Mouse (Mus musculus) layer of hippocampus, adult 9-10 months (tissue): Measurements from ENCODE around the gene Cdh1.
"Not testable (repeated sequence)": the region's sequence is repeated elsewhere in the genome, so short reads cannot be mapped to it uniquely, and the experiment has no call there.

Experiments used
- DNase-seq: peaks from one replicate; pipeline ENCODE4 v3.0.0; 2022; ENCODE audit warnings: low spot score

Gene Cdh1

DNA sequence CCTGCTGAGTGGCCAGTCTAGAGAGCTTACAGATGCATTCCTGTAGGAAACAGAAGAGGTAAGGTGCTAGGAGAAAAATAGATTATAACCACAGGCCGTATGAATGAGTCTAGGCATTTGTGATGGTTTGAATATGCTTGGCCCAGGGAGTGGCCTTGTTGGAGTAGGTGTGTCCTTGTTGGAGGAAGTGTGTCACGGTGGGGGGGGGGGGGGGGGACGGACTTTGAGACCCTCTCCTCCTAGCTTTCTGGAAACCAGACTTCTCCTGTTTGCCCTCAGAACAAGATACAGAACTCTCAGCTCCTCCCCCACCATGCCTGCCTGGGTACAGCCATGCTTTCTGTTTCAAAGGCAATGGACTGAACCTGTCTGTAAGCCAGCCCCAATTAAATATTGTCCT lies 10.7 kb upstream of the Cdh1 start:
- DNase-seq, result no peak

DNA sequence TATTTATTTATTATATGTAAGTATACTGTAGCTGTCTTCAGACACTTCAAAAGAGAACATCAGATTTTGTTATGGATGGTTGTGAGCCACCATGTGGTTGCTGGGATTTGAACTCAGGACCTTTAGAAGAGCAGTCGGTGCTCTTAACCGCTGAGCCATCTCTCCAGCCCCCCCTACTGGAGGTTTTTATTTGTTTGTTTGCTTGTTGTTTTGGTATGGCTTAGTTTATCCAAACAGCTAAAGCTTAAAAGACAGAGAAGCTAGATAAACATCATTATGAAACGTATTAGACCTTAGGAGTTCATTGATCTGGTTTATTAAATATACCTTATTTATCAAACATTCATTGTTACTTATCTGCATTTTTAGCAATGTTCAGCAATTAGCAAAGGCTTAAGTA lies 7.5 kb upstream of the Cdh1 start:
- not testable (repeated sequence) for DNase-seq

DNA sequence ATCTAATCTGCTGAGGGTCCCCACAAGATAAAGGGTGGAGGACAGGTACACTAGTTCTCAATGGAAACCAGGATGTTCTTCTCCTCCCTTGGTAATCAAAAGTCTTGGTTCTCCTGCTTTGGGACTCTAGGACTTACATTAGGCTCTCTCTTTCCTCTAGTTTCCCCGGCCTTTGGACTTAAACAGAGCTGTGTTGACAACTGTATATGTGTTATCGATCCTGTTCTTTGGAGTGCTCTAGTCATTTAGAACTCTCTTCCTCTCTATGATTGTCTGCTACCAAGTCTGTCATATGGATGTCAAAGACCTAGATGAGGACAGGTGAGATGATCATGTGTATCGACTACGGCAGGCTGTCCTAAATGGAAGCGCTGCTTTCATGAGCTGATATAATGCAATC lies 6.1 kb upstream of the Cdh1 start:
- no peak for DNase-seq

DNA sequence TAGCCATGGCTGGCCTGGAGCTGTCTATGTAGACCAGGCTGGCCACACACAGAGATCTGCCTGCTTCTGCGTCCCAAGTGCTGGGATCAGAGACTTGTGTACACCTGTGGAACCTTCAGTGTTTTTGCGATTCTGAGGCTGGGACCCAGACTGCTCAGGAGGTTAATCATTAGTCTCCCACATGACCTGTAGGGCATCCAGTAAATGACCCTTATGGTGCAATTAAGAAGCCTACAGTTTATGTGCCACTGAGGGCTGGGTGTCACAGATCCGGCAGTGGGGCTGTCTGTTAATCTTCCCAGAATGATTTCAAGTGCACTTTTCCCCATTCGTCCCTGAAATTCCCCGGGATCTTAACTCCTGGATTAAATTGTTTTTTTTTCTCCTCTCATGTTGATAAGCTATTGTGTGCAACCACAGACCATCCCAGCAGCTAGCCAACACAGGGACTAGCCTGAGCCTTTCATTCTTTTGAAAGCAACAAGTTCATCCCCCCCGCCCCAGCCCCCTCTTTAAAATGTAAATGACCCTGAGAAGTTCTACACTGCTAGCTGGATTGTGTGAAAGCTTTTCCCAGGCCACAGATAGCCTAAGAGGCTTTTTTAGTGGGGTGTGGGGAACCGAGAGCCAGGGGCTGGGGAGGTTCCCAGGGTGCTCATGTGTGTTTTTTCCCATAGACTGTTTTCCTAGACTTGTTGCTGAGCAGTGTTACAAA lies 3.7 kb upstream of the Cdh1 start:
- no peak for DNase-seq

DNA sequence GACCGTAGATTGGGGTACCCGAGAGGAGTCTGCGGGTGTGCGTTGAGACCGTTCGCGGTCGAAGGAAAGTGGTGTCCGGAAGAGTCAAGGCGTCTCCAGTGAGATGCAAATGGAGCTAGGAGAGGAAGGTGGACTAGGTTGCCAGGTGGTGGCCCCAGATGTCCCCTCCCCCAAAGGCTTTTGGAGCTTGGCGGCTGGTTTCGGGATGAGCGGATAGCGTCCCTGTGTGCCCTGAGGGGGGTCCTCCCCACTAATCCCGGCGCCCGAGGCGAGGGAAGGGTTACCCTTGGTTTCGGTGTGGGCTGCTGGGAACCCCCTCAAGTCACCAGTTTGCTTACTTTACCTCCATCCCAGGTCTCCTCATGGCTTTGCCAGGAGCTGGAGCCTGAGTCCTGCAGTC lies 782 bp downstream of the Cdh1 start:
- DNase-seq, result no peak

DNA sequence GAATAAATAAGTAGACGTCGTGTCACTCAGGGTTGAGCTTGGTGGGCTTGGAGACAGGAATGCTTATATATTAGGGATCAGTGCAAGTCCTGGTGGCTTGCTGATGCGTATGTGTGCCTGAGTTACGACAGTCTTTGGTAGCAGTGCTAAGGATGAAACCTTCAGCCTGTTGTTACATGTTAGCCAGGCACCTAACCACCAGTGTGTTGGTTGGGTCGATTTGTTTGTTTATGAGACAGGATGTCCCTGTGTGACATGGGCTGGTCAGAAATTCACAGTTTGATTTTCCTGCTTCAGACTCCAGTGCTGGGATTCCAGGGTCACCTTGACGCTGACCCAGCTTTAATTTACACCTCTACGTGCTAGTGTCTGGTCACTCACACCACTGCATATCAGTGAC lies 2.5 kb downstream of the Cdh1 start:
- no peak for DNase-seq

DNA sequence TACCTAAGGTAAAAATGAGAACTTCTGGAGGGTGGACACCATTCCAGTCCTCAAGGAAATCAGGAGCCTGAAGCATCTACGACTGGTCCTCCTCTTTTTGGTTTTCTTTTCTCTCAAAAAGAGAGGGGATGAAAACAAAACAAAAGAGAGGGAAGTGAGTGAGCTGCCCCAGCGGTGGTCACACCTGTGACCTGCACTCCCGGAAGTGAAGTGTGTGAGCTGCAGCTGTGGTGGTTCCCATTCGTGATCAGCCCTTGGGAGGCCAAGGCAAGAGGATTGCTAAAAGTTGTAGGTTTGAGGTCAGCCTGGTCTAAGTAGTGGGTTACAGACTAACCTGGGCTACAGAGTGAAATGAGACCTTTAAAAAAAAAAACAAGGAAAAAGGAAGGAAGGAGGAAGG lies 3.0 kb downstream of the Cdh1 start:
- DNase-seq, result no peak

DNA sequence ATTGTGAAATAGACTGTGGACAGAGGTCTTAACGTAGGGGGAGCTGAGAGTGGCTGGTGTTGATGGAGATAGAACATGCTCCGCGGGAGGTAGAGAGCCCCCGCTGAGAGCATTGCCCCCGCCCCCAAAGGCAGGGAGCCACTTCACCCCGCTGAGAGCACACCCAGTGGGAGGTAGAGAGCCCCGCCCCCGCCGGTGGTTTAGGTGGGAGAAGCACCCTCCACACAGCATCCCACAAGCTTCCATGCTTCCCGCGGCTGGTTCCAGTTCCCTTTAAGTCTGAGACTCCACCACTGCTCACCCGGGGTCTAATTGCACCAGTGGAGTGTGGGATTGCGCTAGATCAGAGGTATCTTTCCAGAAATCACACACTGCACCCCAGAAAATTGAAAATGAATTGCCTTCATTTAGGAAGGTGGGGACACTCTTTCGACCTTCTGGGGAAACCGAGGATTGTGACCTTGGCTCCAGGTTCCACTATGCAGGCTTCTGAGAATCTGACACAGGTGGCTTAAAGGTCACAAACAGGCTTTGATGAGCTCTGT lies 3.5 kb downstream of the Cdh1 start:
- DNase-seq, result no peak

DNA sequence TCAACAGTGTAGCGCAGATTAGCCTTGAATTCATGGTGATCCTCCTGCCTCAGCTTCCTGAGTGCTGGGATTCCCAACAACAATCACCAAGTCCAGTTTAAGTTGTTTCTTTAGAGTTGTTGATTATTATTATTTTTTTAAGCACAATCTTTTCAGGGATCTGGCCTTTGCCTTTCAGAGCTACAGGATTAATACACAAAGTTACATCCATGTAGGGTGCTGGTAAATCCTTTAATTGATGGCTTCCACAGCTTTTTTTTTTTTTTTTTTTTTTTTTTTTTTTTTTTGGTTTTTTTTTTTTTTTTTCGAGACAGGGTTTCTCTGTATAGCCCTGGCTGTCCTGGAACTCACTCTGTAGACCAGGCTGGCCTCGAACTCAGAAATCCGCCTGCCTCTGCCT lies 4.6 kb downstream of the Cdh1 start:
- DNase-seq, result not testable (repeated sequence)

DNA sequence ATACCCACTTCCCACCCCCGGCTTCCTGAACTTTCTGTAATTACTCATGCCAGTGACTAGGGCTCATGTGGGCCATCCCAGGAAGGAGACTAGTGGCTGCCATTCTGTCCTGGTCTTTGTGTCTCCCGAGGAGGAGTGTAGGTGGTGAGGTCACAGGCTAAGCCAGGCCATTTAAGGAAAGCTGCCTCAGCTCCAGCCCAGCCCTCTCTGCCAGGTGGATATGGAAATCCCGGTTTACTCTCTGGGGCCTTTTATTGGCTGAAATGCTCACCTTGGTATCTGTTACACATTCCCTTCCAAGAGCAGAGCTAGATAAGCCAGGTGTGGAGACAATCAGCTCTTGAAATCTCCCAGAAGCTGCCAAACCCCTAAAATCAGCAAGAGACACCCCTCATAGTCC lies 5.3 kb downstream of the Cdh1 start:
- DNase-seq, result no peak

DNA sequence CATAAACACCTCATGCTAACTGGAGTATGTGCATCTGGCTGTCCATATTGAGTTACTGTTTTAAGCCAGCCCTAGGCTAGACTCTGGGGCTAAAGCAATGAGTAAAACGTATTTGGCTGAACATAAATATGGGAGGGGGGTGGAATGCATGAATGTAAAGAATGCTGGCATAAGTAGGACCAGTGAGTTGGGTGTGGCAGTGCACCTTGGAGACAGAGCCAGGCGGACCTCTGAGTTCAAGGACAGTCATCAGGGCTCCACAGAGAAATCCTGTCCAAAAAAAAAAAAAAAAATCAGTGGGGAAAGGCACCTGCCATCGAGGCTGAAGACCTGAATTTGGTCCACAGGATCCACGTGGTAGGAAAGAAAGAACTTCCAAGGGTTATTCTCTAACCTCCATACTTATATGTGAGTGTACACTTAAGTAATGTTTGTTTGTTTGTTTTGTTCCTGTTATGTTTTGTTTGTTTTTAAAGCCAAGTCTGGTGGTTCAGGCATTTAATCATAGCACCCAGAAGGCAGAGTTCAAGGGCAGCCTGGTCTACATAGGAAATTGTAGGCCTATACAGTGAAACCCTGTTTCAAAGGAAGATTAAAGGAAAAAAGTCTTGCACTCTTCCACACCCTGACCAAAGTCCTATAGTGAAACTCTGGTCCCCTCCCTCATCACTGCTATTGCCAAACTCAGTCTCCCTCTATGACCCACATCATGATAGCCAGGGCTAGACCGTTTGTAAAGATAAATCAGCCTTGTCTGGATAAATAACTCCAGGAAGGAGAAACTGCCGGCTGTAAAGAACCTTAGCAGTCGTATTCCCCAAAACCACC lies 6.1 kb downstream of the Cdh1 start:
- DNase-seq, result no peak

DNA sequence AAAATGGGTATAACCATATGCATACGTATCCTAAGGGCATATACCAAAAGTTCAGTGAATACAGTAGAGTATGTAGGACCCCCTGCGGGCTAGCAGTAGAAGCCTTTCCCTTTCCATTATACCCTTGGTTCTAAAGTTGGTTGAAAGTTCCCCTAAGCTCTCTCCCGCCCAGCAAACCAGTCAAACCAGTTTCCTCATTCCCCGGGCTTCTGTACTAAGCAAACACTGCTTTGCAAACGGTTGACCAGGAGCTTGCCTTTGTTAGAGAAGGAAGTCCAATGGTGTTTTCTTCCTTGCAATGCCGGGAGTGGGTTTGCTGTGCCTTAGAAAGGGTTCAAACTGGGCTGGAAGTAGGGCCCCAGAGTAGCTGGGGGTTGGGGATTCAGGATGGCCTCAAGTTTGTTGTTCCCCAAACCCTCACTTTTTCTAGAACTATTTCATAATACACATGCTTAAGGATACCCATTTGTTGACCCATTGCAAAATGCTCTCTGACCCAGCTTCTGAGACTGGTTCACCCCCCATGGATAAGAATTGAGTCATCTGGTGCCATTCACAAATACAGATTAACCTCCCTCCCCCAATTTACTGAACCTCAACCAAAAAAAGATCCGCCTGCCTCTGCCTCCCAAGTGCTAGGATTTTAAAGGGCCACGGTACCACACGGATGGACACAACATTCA lies 7.9 kb downstream of the Cdh1 start:
- no peak for DNase-seq

DNA sequence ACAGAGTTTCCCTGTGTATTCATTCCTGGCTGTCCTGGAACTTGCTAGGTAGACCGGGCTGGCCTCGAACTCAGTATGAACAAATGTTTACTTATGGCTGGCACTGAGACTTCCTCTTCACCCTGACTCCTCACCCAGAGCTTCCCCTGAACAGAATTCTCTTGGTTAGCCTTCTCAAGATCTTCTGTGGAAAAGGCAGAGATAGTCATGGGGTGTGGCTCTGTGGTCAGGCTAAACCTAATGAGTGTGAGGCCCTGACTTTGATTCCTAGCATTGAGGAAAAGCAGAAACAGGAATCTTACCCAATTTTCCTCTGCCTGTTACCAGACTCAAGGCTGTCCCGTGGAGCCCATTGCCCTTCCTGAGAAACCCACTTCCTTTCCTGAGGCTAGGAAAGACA lies 8.9 kb downstream of the Cdh1 start:
- DNase-seq, result no peak

DNA sequence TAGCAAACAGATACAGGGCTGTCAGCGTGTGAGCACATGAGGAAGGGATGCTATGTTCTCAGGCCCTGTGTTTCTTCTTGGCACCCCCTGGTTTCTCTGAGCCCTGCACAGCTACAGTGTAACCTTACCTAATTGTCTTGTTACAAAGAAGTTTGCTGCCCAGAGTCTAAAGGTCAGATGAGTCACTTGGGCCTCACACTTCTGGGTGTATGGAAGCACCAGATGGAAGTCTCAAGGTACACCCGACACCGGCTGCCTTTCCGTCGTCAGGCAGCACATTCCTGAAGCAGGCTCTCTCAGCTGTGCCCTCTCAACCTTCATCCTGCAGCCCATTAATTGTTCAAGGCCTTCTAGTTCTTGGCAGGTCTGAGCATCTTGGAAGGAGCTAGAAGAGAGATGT lies 11.6 kb downstream of the Cdh1 start:
- no peak for DNase-seq

DNA sequence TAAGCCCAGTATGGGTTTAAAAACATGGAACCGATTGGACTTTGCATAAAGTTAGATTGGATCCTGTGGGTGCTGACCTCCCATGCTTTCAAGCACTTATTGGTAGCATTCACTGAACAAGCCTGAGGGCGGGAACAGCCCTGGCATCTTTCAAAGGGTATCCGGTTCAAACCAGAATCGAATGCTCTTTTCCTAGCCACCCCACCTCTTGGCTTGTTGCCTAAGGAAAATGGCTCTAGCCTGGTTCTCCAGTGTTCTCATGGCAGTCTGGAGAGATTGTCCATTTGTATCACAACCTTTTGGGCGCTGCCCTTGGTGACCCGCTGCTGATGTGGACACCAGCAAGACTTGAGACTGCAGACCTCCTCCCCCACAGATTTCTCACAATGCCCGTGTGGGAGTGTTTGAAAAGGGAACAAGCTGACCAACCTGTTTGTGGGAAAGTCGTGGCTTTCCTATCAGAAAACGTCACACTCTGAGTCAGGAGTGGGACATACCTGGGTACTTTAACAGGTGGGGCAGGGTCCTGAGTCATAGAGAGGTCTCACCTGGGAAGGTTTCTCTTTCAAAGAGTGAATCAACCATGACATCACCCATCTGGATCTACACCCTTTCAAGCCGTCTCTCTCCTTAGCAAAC lies 12.6 kb downstream of the Cdh1 start:
- DNase-seq, result no peak

DNA sequence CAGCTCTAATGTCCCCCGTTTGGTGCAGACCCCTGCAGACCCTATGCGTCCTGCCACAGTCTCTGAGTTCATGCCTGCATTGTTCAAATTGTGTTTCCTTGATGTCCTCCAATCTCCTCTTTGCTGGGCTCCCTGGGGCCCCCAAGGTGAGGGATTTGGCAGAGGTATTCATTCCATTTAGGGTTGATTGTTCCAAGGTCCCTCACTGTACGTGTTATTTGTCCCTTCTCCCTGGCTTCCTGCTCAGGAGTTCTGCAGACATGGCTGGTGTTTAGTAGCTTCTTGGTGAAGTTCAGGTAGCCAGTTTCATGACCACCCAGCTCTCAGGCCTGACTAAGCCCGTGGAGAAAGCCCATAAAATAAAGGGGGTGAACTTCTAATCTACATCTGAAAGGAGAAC lies 13.5 kb downstream of the Cdh1 start:
- DNase-seq, result no peak

DNA sequence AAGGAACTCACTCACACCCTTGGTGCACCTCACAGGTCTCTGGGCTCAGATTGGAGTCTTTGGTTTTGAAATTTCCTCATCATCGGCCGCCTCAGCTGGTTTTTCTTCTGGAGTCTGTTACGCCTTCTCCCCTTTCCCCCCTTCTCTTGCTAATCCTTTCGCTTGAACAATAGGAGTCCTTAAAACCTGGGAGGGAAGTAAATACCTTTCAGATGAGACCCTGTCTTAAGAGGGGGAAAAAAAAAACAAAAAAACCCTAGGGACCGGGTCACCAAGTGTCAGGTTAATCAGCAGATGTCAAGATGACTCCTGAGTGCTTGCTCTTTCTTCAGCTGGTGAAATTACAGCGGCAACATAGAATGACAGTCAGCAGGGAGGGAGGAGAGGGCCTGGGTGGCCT lies 14.0 kb downstream of the Cdh1 start:
- no peak for DNase-seq

DNA sequence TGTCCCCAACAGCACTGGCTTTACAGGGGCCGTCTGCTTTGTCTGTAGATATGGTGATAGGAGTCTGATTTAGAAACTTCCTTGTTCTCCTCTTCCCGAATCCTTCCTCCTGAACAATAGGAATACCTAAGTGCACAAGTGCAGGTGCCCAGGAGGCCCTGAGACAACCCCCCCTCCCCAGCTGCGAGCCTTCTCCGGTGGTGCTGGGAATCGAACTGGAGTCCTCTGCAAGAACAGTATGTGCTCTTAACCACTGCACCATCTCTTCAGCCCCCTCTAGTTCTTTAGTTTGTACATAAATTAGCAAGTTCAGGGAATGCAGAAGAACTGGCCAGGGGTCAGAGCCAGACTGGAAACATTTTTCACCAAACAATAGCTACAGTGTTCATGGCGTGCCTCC lies 14.7 kb downstream of the Cdh1 start:
- DNase-seq, result no peak

DNA sequence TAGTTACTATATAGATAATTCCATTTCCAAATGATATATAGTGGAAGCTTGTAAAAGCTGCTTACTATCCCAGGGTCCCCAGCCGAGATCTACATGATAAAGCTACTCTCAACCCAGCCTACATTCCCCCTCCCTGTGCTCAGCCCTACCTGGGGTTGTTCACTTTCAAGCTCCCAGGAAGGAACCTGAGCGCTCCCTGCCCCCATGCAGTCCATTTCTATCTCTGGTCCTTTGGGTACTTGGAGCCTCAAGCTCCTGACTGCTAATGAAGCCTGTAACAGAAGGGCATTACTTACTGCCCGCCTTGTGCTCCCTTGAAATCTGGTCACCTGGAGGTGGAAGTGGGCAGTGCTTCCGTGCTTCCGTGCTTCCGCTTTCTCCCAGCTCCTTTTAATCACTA lies 15.2 kb downstream of the Cdh1 start:
- no peak for DNase-seq

DNA sequence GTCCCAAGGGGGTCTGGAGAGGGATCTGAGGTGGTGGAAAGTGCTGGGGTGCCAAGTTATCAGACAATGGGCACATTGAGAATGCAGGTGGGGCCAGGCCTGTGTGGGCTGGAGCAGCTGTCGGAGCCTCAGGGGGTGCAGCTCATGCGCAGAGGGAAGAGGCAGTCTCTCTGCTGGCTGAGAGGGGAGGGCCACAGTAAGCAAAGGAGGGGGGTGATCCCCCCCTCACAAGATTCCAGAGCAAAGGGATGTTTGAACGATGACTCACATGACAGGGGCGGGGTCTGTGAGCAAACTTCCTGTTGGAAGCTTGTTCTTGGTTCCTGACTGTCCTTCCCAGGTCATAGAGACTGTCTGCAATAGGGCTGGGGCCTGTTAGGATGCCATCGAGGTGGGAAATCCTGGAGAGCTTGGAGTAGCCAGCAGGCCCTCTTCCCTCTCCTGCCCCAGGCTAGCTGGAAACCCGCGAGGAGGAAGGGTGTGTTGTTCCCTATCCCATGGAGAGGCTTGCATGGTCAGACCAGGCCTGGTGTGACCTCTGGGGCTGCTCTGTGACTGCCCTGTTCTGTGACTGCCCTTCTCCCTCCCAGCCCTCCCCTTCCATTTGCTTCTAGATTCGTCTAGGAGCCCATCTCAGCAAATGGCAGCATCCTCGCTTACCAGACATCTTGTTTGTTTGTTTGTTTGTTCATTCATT lies 16.5 kb downstream of the Cdh1 start:
- DNase-seq, result no peak

DNA sequence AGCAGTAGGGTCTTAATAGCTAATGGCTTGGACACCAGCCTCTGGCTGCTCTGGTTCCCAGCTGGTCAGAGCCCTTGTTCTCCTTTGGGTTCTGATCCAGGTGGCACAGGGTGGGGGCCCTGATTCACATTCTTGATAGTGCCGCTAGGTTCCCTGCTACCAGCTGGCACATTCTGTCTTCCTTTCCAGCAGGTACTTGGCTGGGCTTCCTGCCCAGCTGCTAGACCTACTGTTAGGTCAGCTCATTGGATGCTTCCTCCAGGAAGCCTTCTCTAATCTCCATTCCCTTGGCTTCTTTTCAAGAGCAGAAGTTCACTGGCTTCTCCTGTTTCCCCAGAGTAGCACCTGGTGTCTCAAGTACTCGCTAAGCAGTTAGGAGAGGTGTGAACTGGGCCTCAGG lies 17.3 kb downstream of the Cdh1 start:
- DNase-seq, result no peak

DNA sequence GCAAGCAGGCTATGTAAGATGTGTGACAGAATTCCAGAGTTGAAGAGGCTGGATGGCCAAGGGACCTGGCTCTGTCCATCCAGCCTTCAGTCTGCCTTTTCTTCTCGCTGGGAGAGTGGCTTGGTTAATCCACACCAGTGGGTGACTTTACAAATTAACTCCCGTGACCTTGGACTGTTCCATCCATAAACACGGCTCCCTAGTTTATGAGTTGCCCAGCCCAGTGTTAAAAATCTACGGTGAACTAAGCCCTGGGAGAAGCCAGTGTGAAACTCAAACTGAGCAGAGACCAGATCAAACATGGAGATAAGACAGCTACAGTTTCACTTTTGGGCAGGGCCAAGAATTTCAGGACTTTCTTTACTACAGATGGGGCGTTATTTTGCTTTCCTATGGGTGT lies 19.9 kb downstream of the Cdh1 start:
- DNase-seq, result no peak
